Mouse (Mus musculus) ovary, postnatal 10 days (tissue): Measurements from ENCODE around the gene H13.

Experiments
- DNase-seq: peaks from one replicate; pipeline ENCODE4 v3.0.0; 2022; ENCODE audit warnings: low spot score

H13 gene

DNA sequence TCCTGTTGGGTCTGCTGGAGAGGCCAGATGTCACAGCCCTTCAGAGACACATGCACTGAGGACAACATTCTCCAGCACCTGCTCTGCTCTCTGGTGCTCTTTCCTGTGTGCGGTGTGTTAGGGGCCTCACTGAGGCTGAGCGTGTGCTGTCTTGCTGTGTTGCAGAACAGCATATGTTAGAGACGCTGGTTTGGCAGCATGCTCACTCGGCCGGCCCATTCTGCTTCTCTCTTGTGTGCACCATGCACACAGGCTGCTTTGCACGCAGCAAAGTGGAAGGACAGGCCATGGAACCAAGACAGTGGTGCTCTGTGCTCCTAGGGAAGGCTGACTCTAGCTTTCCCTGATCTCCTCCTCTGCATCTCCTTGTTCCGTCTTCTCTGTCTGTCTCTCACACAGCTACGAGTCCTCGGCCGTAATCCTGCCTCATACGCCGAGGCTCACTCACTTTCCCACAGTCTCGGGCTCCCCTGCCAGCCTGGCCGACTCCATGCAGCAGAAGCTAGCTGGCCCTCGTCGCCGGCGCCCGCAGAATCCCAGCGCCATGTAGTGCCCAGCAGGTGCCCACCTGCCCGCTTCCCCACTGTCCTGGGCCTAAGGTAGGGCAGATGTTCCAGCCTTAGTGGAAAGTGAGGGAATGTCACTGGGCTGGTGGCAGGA, 34.5 kb downstream of the H13 start:
- DNase-seq, result no peak

DNA sequence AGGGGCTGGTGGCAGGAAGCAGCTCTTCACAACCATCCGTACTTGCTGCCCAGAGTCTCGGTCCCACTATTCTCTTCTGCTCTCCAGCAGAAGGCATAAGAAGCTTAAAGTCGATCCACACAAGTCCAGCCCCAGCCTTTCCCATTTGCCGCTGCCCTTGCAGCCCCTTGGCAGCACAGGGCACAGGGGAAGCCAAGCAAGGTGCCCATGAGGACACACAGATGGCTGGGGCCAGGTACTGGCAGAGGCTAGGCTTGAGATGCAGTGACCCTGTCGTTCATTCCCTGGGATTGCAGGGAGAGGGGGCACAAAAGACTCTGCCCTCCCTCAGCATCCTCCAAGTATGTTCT, 35.0 kb downstream of the H13 start:
- DNase-seq, result no peak

DNA sequence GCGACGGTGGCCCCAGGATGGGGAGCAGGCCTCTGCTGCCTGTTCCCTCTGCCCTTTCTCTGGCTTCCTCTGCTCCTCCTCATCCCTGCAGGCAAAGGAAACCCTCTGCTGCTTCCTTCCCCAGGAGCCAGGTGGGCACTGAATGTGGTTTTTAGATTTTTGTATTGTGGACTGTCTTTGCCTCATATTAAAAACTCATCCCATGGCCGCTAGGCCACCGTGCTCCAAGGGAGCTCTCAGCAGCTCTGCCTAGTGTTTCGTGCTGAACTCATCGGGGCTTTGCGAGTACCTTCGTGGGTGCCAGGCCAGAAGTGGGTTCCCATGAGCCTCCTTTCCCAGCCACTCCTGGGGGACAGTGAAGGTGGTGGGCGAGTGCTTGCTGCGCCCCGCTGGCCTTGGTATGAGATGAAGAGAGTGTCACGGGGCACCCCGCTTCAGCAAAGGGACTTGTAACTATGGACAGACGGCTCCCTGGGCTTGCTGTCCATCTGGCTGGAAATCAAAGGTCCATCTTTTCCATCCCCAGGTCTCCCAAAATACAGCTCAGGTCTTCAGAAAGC, 35.6 kb downstream of the H13 start:
- no peak for DNase-seq

DNA sequence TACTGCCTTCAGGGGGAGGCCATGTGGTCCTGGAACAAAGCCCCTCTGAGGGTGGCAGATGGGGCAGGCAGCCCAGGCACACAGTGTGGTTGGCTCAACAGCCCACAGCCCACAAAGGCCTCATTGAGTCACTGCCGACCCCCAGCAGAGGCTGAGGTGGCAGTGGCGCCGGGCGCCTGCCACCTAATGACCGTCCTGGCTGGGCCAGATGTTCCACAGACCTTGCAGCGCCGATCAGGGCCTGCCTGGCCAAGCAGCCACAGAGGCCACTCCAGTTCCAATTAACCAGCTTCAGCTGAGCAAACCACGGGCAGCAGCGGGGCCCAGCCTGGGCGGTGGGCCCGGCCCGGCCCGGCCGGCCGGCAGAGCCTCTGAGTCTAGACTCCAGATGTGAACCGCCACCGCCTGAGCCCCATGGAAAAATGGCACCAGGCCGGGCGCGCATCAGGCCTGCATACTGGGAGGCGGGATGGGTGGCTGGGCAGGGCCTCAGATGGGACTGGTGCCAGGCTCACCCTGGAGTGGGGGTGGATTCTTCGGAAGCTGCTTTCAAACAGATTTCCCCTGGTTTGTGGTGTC, 36.8 kb downstream of the H13 start:
- DNase-seq, result no peak

DNA sequence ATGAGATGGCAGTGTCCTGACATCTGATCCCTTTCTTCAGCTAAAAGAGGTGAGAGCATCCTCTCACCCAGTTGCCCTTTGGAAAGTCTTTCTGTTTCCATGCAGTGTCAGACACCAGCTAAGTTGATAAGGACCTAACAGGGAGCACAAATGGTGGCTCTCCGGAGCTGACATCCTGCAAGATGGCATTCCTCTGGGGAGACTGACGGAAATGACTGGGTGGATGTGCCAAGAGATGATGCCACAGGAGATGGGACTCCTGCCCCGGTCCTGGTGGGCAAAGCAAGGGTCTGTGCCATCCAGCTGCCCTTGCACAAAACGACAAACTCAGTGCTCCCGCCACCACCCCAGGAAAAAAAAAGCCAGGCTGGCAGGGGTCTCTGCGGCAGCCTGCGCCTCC, 37.9 kb downstream of the H13 start:
- no peak for DNase-seq

DNA sequence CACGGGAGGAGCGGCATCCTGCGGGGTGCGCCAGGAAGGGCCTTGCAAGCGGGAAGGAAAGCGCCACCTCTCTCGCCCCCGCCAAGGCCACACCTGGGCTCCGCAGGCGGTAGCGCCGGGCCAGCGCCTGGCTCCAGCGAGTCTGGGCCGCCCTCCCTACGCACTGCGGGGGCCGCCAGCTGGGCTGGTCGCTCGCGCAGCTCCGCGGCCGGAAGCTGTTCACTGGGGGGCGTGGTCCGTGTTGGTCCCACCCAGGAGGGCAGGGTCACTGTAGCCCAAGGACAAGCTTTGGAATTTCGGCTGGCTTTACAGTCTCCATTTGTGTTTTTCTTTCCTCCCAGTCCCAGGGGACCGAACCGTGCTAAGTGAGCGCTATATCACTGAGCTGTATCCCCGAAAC, 38.4 kb downstream of the H13 start:
- DNase-seq, result peak; percentile 81

DNA sequence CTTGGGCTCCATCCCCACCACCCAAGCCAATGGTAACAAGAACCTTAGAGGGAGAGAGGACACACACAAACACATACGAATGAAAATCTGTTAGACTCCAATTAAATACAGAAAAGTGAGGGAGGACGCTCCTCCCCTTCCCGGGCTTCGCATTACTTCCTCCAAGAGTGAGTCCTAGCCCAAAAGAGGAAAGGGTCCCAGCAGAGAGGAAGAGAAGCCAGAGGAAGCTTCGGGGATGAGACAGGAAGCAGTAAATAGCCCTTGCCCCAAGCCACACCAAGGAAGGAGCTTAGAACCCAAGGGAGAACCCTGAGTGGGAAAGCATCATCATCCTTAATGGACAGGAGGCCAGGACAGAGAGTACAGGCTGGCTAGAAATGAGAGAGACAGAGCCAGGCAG, 39.8 kb downstream of the H13 start:
- no peak for DNase-seq

DNA sequence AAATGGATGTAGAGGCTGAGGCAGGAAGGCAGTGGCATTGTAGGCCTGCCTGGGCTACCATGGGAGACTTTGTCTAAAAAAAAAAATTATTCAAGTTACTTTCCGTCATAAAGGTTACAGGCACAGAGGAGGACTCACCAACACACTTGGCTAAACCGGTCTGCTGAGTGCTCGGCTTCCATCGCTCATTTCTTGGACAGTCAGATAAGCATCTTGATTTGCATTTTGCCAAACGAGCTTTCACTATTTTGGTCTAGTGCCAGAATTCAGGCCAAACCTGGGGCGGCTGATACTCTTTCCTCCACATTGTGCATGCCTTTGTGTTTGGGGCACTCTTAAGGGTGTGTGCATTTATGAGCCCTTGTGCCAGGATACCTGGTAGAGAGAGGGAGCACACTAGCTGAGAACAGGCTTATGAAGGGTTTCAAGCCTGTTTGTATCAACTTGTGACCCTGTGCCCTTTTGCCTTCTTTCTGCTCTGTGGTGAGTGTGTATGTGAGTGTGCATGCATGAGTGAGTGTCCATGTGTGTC, 47.0 kb downstream of the H13 start:
- no peak for DNase-seq

DNA sequence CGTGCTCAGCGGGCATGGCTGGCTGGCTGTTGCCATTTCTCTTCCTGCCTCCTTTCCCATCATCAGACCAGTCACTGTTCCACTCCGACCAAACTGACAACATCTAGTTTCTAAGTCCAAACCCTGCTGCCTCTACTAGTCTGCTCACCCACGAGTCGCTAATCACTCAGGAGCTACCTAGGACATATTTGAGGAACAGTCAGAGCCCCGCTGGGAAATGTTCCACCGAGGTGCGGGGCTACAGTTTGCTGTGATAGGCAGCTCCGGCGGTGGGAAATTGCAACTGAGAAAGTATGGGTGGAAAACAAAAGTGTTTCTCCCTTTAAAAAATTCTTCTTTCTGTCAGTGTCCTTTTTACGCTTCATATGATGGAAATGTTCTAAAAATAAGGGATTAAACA, 48.4 kb downstream of the H13 start:
- DNase-seq, result no peak

DNA sequence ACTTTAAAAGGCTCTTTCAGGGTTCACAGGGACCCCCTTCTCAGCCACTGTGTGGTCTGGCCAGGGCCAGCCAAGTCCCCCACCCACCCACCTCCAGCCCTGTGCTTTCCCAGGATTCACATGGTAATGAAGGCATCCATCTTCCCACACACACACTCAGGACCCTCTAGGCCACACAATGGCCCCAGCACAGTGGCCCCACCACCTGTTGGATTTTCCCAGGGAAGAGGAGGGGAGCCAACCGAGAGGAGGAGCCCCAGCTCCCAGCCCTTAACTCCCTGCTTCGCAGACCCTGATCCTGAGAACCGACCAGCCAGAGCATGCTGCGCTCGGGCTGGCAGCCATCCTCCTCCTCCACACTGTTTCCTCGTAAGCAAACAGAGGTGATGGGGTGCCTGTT, 48.8 kb downstream of the H13 start:
- DNase-seq, result no peak

DNA sequence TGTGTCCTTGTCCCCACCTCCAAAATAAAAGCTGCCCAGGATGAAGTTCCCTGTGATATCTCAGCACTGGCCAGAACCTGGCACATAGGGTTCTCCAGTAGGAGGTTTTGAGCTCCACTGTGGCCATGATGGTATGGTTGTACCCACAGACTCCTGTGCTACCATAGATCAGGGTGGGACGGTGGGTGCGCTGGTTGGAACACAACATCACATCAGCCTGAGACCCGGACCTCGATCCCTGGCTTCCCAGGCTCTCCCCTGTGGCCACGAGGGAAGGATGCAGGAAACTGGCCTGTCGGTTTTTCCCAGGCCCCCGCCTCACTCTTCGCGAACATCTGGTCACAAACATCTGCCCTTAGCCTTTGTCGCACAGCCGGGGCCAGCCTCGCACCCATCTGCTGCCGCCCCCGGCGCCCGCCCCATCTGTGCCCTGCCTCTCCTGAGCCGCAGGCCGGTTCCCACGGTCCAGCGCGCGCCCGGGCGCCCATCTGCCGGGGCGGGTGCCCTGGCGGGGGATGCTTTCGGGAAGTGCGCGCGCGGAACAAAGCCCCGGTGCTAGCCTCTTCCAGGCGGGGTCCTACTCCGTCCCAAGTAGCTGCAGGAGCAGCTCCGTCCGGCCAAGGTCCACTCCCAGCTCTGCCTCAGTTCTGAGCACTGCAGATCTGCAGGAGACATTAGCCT, 54.5 kb downstream of the H13 start:
- DNase-seq, result no peak

DNA sequence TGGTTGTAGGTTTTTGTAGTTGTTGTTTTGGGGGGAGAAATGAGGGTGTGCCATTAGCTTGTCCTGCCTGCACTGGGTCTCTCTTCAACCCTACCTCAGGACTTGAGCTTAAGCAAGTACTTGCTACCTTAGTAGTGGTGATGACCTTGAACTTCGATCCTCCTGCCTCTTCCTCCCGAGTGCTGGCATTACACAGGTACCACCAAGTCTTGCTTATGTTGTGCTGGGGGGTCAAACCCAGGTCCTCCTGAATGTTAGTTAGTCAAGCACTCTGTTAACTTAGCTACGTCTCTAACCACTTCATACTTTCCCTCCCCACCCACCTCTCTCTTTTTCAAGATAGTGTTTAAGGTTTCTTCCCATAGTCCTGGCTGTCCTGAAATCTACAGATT, 55.1 kb downstream of the H13 start:
- no peak for DNase-seq

DNA sequence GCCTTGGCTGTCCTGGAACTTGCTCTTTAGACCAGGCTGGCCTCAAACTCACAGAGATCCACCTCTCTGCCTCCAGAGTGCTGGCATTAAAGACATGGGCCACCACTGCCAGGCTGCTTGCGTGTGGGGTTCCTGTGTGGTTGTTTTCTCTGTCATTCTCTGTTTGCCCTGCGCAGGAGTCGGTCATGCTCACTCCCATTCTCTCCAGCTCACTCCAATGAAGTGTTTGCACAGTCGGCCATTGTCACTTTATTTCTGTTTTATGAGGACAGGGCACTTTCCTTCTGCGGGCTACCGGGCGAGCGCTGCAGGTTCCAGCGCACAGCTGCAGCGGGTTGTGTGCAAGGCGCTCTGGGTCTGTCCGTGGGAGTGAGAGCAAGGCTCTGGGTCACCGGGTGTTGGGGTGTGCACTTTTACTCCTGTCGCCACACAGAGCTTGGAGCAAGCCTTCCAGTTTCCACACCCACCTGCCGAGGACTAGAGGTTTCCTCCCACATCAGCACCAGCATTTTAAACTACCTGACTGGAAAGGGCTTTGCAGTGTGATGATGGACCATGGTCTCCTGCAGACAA, 56.0 kb downstream of the H13 start:
- DNase-seq, result no peak

DNA sequence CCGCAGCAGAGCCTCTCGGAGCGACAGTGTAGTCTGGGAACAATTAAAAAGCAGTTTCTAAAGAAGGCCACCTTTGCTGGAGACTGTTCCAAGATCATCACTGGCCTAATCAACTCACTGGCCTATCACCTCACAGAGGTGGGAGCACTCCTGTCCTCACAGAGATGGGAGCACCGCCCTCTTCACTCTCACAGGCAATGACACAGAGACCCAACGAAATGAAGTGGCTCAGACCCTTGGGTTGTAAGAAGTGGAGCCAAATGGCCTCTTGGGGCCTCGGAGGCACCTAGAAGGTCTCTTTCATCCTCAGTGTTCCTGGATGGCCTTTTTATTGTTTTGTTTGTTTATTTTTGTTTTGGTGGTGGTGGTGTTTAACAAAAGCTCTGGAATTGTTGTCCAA, 57.0 kb downstream of the H13 start:
- DNase-seq, result no peak

DNA sequence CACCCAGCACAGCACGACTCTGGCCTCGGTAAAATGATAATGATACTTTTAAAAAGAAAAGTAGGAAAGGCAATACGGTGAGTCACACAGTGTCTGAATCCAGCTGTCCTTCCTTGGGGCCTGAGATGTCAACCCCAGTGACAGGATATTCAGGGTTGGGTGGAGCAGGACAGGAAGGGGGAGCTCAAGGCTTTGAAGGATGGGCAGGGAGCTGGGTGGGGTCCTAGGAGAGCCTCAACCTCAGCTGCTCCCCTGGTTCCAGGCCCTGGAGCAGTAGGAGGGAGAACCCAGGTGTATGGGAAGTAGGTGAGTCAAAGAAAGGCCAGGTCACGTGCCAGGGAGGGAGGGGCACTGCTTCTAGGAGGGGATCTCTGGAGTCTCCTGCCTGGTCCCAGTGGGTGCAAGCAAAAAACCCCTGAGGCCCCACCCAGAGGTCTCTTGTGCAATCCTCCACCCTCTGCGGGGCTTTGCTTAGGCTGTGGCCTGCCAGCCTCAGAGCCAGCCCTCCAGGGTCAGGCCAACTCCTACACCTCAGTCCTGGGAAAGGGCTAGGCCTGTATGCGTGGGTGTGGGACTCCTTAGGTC, 57.6 kb downstream of the H13 start:
- DNase-seq, result no peak

DNA sequence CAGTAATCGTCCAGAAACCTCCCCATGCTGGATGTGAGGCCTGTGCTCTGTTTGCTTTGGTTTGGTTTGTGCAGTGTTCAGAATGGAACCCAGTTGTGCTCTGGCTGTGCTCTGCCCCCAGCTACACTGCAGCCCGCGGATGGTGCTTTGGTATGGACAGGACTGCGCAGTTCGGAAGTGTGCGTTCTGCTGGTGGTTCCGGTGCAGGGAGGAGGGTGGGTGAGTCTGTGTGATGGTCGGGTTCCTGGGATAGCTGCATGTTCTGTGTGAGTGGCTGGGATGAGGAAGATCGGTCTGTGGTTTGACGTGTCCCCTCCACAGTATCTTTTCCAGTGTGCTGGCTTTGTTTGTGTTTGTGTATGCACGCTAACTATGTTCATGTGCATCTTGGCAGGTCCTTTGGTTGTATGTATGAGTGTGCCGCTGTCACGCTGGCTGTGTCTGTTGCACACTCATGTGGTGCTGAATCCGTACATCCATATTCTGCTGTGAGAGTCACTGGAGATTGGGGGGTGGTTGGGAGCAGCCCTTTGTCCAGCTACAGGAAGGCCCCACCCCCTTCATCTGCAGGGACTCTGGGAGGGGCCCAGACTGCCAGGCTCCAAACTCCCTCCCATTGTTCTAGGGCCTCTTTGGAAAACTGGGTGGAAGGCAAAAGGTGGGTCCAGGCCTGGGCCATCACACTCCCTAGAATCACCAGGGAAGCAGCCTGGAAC, 58.7 kb downstream of the H13 start:
- DNase-seq, result no peak

DNA sequence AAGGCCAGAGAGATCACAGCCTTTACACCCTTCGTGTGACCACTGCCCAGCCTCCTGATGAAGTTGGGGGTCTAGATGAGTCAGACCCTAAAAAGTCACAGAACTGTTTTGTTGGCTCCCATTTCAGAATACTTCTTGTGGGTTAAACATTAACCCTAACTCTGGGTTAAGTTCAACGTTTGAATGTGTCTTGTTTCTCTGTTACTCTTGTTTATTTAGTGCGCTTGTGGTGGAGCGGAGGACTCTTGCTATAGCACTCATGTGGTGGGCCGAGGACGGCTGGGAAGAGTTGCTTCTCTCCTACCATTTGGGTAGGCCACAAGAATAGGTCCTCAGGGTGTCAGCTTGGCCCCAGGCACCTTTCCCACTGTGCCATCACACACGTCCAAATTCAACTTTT, 59.3 kb downstream of the H13 start:
- DNase-seq, result no peak

DNA sequence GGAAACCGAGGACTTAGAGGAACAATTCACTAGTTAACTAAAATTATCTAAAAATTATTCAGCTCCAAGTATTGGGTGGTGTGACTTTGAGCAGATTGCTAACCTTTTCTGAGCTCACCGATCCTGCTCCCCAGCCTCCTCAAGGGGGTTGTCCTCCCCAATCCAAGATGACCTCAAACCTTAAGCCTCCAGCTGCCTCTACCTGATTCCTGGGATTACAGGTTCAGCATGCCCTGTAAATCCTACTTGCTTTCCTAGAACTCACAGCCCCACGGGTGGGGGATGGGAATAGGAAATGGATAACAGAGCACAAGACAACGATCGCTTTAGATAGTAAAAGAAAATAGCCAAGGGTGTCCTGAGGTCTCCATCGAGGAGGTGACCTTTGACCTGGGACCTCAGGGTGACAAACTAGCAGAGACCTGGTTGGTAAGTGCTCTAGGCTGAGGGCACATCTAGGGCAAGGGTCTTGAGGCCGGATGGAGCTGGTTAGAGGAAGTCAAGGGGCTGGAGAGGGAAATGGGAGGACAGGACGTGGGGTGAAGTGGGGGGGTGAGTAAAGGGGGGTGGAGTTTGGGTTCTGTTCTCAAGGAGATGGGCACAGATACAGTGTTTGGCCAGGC, 59.9 kb downstream of the H13 start:
- no peak for DNase-seq

DNA sequence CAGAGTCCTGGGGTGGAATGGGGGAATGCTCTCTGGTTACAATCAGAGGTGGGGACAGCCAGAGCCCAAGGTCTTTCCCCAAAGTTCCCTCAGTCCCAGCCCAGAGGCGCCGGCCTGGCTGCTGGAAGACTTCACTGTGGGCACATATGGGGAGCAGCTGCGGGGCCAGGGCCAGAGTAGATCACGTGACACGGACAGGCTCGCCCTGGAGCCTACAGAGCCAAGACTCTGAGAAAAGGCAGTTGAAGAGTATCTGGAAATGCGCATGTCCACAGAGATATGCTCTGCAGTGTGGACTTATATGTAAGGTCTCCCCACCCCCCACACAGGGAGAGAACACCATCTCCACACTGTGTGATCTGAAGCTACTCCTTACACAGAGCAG, 60.4 kb downstream of the H13 start:
- no peak for DNase-seq

DNA sequence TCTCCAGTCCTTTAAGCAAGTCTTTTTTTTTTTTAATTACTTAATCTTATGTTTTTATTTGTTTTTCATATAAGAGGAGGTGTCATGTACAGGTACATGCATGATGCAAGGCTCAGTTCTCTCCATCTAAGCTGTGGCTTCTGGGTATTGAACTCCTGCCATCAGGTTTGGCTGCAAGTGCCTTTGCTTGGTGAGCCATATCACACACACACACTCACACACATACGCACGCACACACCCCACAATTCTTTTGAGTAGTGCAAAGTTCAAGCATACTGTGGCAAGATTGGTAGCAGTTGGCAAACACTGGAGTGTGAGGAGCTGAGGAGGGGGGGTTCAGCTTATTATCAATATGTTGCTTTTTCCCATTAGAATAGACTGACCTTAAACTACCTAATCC, 63.9 kb downstream of the H13 start:
- DNase-seq, result no peak

DNA sequence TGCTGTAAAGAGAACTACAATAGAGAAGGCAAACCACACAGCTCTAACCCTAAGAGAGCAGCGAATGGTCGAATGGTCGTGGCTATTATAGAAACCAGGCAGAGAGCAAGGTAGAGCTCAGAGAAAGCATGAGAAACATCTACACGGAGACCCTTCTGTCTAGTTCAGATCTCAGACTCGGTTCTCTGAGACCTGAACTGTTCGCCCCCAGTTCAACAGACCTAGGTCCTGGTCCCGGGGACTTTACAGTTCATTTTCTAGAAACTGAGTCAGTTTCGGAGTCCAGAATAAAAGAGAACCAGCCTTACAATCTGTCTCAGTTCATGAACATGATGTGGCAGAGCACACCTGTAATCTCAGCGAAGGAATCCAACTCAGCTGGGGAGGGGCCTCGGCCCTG, 65.2 kb downstream of the H13 start:
- no peak for DNase-seq

DNA sequence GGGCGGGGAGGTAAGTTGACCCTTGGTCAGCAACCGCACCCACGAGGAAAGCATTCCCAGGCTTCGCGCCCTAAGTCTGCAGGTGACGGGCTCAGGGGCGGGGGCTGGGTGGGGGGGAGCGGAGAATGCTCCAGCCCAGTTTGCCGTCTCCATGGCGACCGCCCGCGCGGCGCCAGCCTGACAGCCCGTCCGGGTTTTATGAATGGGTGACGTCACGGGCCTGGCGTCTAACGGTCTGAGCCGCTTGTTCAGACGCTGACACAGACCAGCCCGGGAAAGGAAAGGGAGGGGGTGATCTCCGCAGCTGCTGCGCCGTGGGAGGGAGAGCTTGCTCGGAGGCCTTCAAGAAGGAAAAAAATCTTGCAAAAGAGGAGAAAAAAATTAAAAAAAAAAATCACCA, 65.7 kb downstream of the H13 start:
- DNase-seq, result peak; percentile 78
